ENCODE assay signal across 10 mouse cellular contexts in the genomic region with DNA sequence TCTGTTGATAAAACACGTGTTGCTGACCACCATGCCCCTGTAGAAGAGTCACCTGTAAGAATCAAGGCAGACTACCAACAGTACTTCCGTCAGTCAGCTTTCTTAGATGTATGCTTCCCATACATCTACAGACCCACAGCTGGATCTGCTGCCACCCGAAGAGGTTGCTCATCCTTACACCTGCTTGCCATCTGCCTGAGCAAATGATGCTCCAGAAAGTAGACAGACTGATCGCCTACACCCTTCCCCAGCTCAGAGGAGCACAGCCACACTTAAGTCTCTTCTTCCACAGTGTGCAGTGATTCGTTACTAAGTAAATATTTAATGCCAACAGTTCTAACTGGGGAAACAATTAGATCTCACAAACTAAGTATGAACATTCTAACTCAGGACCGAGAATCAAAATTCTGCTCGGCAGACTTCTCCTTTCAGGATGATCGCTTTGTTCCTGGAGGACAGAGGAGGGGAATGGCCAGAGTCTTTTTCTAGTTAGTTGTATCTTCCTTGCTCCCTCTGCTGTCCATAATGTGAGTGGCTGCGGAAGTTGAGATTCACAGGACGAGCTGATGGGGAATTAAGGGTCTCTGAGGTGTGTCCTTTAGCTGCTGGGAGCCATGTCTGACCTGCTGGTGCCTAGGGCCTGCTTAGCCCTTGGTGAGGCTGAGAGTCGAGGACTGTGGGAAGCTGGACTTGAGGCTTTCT. TPM values are rescaled to one million over a fixed set of nuclear protein-coding genes. Genes with fewer than 3 reads are reported as not detected.
A peak's percentile ranks its signal among the peaks of the same experiment; 100 is the strongest.
DNase-seq lines count a peak whose midpoint lies in the region; ATAC-seq lines count a peak whose summit lies in the region.
"Had no signal": no experiment of that assay in that cellular context is flagged by ENCODE, and none has a peak within 500 bp of the region (broad histone marks: within the 10 kb centered on the region; RNA-seq: fewer than 3 reads in every experiment).

No protein-coding gene starts in this region.

- H3K27ac ChIP-seq in hindbrain, embryonic 10.5 days: peak overlapping the region; percentile 50; the same call in 1 of the 2 replicates
- no peak overlapping the region for H3K27ac ChIP-seq in hindbrain, embryonic 12.5 days
- H3K27ac ChIP-seq in midbrain, embryonic 11.5 days (ENCODE audit: low read depth, low read length): no peak overlapping the region
- no peak overlapping the region for H3K27ac ChIP-seq in midbrain, embryonic 16.5 days (ENCODE audit: low read length)
- H3K27ac ChIP-seq: limb, embryonic 15.5 days had no signal

- H3K4me2 ChIP-seq in hindbrain, embryonic 12.5 days (replicated peaks): no peak overlapping the region
- H3K4me2 ChIP-seq in midbrain, embryonic 11.5 days: no peak overlapping the region
- no peak overlapping the region for H3K4me2 ChIP-seq in midbrain, embryonic 16.5 days (ENCODE audit: low read length)
- H3K4me2 ChIP-seq: limb, embryonic 15.5 days had no signal

- H3K27me3 ChIP-seq in hindbrain, embryonic 10.5 days (ENCODE audit: insufficient read depth, poor library complexity, severe bottlenecking): no peaks in the 10 kb centered on the region
- no peaks in the 10 kb centered on the region for H3K27me3 ChIP-seq in hindbrain, embryonic 12.5 days
- H3K27me3 ChIP-seq in midbrain, embryonic 11.5 days (ENCODE audit: control insufficient read depth, insufficient read depth, low read length): no peaks in the 10 kb centered on the region
- H3K27me3 ChIP-seq in midbrain, embryonic 16.5 days (ENCODE audit: control insufficient read depth, insufficient read depth, low read depth, low read length): no peaks in the 10 kb centered on the region
- H3K27me3 ChIP-seq: limb, embryonic 15.5 days had no signal

- ATAC-seq in hindbrain, embryonic 12.5 days (ENCODE audit: low FRiP score): no peak
- 0 out of 2 replicates have a peak, but pooled peaks have one; percentile 35 for ATAC-seq in midbrain, embryonic 11.5 days (ENCODE audit: low FRiP score)
- ATAC-seq in midbrain, embryonic 16.5 days: no peak
- ATAC-seq in CD4-positive, CD25-positive, alpha-beta regulatory T cell, adult 4 months: no peak

- H3K4me3 ChIP-seq in hindbrain, embryonic 10.5 days: no peak overlapping the region
- H3K4me3 ChIP-seq in hindbrain, embryonic 12.5 days: no peak overlapping the region
- H3K4me3 ChIP-seq in midbrain, embryonic 11.5 days (ENCODE audit: low read depth, low read length): no peak overlapping the region
- no peak overlapping the region for H3K4me3 ChIP-seq in midbrain, embryonic 16.5 days (ENCODE audit: low read depth, low read length)
- H3K4me3 ChIP-seq: limb, embryonic 15.5 days had no signal

- peaks cover 14% of the 10 kb centered on the region for H3K36me3 ChIP-seq in hindbrain, embryonic 10.5 days
- H3K36me3 ChIP-seq in hindbrain, embryonic 12.5 days: peaks cover 19% of the 10 kb centered on the region
- H3K36me3 ChIP-seq in midbrain, embryonic 11.5 days (ENCODE audit: control insufficient read depth, insufficient read depth, low read length): no peaks in the 10 kb centered on the region
- H3K36me3 ChIP-seq in midbrain, embryonic 16.5 days (ENCODE audit: control insufficient read depth, insufficient read depth, low read length): peaks cover 14% of the 10 kb centered on the region; the same call in 1 of the 2 replicates

- no peaks in the 10 kb centered on the region for H3K9me3 ChIP-seq in hindbrain, embryonic 10.5 days
- H3K9me3 ChIP-seq in hindbrain, embryonic 12.5 days (replicated peaks): no peaks in the 10 kb centered on the region
- H3K9me3 ChIP-seq in midbrain, embryonic 11.5 days (ENCODE audit: control insufficient read depth, low read length): no peaks in the 10 kb centered on the region
- H3K9me3 ChIP-seq in midbrain, embryonic 16.5 days (replicated peaks; ENCODE audit: control insufficient read depth, low read length, poor library complexity, severe bottlenecking): no peaks in the 10 kb centered on the region
- H3K9me3 ChIP-seq: limb, embryonic 15.5 days had no signal

- no peak overlapping the region for H3K9ac ChIP-seq in hindbrain, embryonic 12.5 days
- H3K9ac ChIP-seq in midbrain, embryonic 11.5 days (ENCODE audit: low read length): no peak overlapping the region
- H3K9ac ChIP-seq in midbrain, embryonic 16.5 days (ENCODE audit: low read depth, low read length): no peak overlapping the region
- H3K9ac ChIP-seq: limb, embryonic 15.5 days had no signal

- 64% methylated on average over 11 of the region's 11 CpGs for WGBS in hindbrain, embryonic 10.5 days
- WGBS in hindbrain, embryonic 12.5 days: 52% methylated on average over 11 of the region's 11 CpGs
- WGBS in midbrain, embryonic 11.5 days: 56% methylated on average over 11 of the region's 11 CpGs
- 52% methylated on average over 11 of the region's 11 CpGs for WGBS in midbrain, embryonic 16.5 days

- peaks cover 26% of the 10 kb centered on the region for H3K4me1 ChIP-seq in hindbrain, embryonic 10.5 days (replicated peaks)
- peaks cover 7% of the 10 kb centered on the region; the same call in 1 of the 2 replicates for H3K4me1 ChIP-seq in hindbrain, embryonic 12.5 days
- peaks cover 4% of the 10 kb centered on the region for H3K4me1 ChIP-seq in midbrain, embryonic 11.5 days (ENCODE audit: control insufficient read depth, insufficient read depth, low read length)
- peaks cover 2% of the 10 kb centered on the region; the same call in 1 of the 2 replicates for H3K4me1 ChIP-seq in midbrain, embryonic 16.5 days (ENCODE audit: control insufficient read depth, insufficient read depth, low read length)

- DNase-seq in hindbrain, embryonic 10.5 days (ENCODE audit: low spot score): peak; percentile 29
- DNase-seq in midbrain, embryonic 11.5 days (ENCODE audit: low spot score, missing footprints): peak; percentile 88
- peak; percentile 34 for DNase-seq in embryo, embryonic 9.5 days (ENCODE audit: extremely low spot score)
- DNase-seq in retina, postnatal 1 day: peak; percentile 55
- no peak for DNase-seq in heart, adult 9 months (ENCODE audit: low spot score in 2 of 2)
- DNase-seq: kidney, adult 18-20 months had no signal

RNA-seq across cellular contexts. Expression of gene S100b, which starts 6.9 kb away (rescaled TPM):
- not detected in 2 replicates for polyA plus RNA-seq in hindbrain, embryonic 10.5 days (2016; fragmentation: Nextera tagmentation; extraction: Ambion mirVana)
- polyA plus RNA-seq in hindbrain, embryonic 12.5 days (2016; fragmentation: Nextera tagmentation; extraction: Ambion mirVana): 1.4 and 1.6 TPM in 2 replicates
- polyA plus RNA-seq in midbrain, embryonic 11.5 days (2014; fragmentation: Nextera tagmentation; extraction: Ambion mirVana): 0.20 and 0.21 TPM in 2 replicates
- polyA plus RNA-seq in midbrain, embryonic 16.5 days (2015; fragmentation: Nextera tagmentation; extraction: Ambion mirVana): 0.92 and 2.1 TPM in 2 replicates
- not detected for polyA plus RNA-seq in CD4-positive, CD25-positive, alpha-beta regulatory T cell, adult 4 months (2017; shearing (Covaris generic))

RNA-seq across cellular contexts. Expression of gene Prmt2, which starts 22.8 kb away (rescaled TPM):
- polyA plus RNA-seq in hindbrain, embryonic 10.5 days (2016; fragmentation: Nextera tagmentation; extraction: Ambion mirVana): 80.1 and 97.5 TPM in 2 replicates
- 133 and 137 TPM in 2 replicates for polyA plus RNA-seq in hindbrain, embryonic 12.5 days (2016; fragmentation: Nextera tagmentation; extraction: Ambion mirVana)
- 106 and 115 TPM in 2 replicates for polyA plus RNA-seq in midbrain, embryonic 11.5 days (2014; fragmentation: Nextera tagmentation; extraction: Ambion mirVana)
- 419 and 423 TPM in 2 replicates for polyA plus RNA-seq in midbrain, embryonic 16.5 days (2015; fragmentation: Nextera tagmentation; extraction: Ambion mirVana)
- polyA plus RNA-seq in CD4-positive, CD25-positive, alpha-beta regulatory T cell, adult 4 months (2017; shearing (Covaris generic)): 10 to 100 TPM; 32.8 to 45.9 TPM

Comparison
In these comparisons a context has a peak if more than half of its experiments do, and no peak if none do; other contexts are left out.
1. DNase-seq: peak in hindbrain, embryonic 10.5 days (single experiment), midbrain, embryonic 11.5 days (single experiment), embryo, embryonic 9.5 days (single experiment) and retina, postnatal 1 day (single experiment); none in heart, adult 9 months (0 of 2).